Mouse (Mus musculus) left cerebral cortex, postnatal 25 days (tissue): ENCODE data around the gene Nsun2. TPM values are rescaled to one million over a fixed set of nuclear protein-coding genes. Genes with fewer than 3 reads are reported as not detected.
"Not testable (repeated sequence)": the region's sequence is repeated elsewhere in the genome, so short reads cannot be mapped to it uniquely, and the experiment has no call there.

Source experiments
- DNase-seq, 2 experiments: peaks; one replicate each; pipeline ENCODE4 v3.0.0; 2022; ENCODE audit warnings: low spot score in 2 of 2, mixed read lengths in 1 of 2
- intact Hi-C: fragments of 180-260 bp; cut with DNase I; formaldehyde crosslinking; loops from one replicate; pipeline ENCODE4 v1.15.1; 2025
- total RNA-seq, 2 experiments: library from RNA; stranded (reverse); gene quantifications; 2 replicates each; pipeline ENCODE4 v1.2.3; 2021

Nsun2 gene
- total RNA-seq, 2 experiments from 2014 or later, result 70.9 to 76.9 TPM

DNA sequence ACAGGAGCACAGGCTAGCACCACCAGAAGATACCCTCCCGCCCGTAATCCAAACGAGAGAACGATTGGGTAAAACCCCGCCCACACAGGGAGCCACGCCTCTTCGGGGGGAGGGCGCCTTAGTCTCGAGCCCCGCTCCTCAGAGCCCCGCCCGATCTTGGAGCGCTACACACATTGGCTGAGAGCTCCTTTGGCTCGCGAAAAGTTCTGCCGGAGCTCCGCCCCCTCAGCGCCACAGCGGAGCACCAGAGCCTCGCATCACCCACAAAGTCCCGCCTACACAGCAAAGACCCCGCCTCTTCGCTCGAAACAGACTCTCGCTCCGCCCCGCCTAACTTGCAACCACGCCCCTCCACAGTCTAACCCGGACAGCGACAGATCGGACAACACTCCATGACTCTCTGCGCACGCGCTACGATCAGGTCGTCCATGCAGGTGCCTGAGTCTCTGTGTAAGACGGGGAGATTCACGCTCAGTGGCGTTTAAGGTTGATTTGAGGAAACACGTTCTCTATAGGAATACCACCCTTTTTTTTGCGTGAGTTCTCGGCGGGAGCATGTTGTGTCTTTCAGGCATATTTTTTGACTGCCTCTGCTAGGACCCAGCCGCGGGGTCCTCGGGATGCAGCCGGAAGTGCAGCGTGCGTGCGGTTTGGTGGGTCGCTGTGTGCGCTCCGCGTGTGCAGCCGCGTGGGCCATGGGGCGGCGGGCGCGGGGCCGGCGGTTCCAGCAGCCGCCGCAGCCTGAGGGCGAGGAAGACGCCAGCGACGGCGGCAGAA is 78.0 kb downstream of the Nsun2 start, which contains the start of gene Srd5a1:
Gene Srd5a1 (minus strand): TSS at position 45 of the 777 bp plus-strand sequence.
- intact Hi-C loops, result loop anchor here (2.0 to 5.0 kb wide), 3 partner anchors 49 to 1019 kb away; no protein-coding TSS in a partner anchor

DNA sequence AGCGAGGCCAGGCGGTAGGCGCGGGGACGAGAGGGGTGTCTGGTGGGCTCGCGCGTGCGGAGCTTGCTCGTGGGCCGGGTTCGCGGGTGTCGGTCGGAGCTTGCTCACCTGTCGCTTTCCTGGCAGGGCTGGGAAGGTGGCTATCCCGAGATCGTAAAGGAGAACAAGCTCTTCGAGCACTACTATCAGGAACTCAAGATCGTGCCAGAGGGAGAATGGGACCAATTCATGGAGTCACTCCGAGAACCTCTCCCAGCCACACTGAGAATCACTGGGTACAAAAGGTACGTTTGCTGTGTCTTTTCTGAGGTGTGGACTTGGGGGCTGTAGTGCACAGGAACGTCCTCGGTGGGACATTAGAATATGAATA is 78.6 kb downstream of the Nsun2 start:
- no peak for DNase-seq
- intact Hi-C loops, result loop anchor here (5.0 kb wide), 2 partner anchors 100 to 1020 kb away; no protein-coding TSS in a partner anchor

More for the DNA sequence above, 78.0 kb downstream of the Nsun2 start, which contains the start of gene Srd5a1:
- peak; percentile 99 to 100 for DNase-seq

DNA sequence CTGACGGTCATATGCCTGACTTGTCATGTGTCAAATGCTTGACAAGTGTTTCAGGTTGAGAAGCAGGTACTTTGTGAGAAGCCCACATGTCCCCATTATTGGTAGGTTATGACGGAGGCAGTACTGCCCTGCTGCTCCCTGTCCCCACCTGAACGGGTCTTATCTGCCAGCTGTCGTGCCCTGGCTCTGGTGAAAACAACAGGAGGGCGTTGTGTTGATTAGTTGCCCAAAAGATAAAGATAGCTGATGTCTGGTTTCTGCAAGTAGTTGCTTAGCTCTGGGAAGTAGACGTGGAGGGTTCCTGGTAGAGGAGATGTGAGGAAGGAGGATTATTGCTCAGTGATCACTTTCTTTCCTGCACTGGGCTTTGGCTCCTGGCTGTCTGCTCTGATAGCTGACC is 83.2 kb downstream of the Nsun2 start:
- no peak for DNase-seq
- intact Hi-C loops, result no loop called here

DNA sequence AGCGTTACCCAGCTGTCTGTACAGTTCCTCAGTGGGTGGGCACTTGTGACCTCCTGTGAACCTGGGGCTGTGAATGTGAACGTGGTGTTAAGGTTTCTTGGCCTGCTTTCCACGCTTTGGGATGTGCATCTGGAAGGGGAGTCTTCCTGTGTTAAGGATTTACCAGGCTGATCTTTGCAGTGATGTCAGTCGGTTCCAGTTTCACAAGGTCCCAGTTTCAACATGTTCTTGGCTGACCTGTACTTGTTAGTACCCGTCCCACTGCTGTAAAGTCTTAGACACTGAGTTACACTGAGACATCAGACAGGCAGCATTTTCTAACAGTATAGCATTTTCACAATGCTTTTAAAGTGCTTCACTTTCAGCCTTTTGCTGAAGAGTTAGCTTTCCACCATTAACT is 90.3 kb downstream of the Nsun2 start:
- DNase-seq, result no peak
- intact Hi-C loops, result no loop called here

DNA sequence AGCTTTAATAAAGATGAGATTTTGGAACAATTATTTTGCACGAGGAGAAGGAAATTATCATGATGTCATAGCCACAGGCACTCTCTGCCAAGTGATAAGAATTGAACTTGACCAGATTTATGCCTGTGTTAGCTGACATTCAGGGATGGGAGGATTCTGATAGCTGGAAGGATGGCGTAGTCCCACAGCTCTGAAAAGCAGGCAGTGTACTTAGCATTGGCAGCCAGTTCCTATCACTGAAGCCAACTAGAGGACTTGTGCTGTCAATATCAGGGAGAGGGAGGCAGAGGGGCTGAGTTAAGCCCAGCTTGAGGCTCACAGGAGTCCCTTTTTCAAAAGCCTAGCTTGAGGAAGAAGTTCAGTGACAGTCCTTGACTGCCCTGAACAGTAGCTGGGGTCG is 91.0 kb downstream of the Nsun2 start:
- DNase-seq, result no peak
- intact Hi-C loops, result no loop called here

DNA sequence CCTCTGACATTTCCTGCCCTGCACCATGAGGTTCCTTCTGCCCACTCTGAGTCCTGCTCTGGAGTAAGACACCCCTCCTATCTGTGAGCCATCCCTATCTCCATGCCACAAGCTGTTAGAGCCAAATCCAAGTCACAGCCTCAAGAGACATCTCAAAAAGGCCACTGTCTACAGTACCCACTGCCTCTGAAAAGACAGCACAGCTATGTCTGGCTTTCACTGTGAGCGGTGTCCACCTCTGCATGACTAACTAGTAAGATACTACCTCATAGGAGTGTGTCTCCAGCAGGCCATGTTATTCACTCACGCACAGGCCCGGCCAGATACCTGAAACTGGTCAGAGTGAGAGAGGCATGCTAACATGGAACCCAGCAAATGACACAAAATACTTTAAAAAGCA is 94.4 kb downstream of the Nsun2 start:
- intact Hi-C loops, result no loop called here
- DNase-seq, result no peak

DNA sequence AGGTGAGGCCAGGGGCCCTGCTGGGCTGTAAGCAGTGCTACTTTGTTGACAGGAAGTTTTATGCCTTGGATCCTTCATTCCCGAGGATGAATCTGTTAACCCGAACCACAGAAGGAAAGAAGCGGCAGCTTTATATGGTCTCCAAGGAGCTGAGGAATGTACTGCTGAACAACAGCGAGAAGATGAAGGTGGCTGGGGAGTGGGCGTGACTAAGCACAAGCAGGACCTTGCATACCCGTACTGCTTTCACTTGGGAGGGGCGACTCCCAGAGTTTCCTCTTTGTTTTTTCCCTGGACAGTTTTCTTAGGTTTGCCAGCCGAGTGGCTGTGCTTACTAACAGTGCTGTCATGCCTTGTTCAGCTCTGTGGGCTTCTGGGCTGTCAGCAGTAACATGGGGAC is 97.0 kb downstream of the Nsun2 start:
- no peak for DNase-seq
- intact Hi-C loops, result no loop called here

DNA sequence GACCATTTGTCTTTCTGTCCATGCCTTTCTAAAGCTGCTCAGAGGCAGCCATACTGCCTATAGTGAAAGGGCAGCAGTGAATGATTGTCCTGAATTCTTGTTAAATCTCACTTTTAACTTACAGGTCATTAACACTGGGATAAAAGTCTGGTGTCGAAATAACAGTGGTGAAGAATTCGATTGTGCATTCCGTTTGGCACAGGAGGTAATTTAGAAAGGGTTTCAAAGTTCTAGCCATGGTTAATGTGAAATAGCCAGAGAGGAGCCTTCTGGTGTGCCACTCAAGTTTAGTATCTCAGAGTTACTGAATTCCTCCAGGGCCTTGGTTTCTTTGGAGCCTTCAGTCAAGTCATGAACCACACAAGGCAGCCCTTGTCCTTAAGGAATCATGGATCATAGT is 97.6 kb downstream of the Nsun2 start:
- intact Hi-C loops, result no loop called here
- no peak for DNase-seq

DNA sequence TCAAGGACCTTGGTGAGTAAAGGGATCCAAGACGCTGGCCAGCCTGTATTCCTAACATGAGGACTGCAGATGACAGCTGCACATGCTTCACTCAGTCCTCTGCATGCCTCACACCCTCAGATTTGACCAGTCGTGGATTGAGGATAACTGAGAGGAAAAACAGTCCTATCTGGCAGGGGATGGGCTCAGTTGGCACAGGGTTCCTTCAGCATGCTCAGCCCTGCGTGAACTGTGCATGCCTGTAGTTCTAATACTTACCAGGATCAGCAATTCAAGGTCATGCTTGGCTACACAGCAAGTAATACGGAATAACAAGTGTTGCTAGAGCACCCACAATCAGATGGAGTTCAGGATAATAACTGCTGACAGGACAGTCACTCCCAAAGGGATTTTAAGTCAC is 98.1 kb downstream of the Nsun2 start:
- intact Hi-C loops, result no loop called here
- DNase-seq, result no peak

DNA sequence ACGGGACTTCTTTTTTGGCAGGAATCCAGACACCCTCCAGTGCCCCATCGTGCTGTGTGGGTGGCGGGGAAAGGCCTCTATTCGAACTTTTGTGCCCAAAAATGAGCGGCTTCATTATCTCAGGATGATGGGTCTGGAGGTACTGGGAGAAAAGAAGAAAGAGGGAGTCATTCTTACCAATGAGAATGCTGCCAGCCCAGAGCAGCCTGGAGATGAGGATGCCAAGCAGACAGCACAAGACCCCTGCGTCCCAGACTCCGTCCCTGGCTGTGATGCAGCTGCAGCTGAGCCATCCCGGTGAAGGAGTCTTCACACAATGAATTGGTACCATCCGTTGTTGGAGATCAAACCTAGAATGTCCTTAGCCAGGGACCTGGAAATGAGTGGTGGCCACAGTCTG is 100.0 kb downstream of the Nsun2 start:
- no peak for DNase-seq

DNA sequence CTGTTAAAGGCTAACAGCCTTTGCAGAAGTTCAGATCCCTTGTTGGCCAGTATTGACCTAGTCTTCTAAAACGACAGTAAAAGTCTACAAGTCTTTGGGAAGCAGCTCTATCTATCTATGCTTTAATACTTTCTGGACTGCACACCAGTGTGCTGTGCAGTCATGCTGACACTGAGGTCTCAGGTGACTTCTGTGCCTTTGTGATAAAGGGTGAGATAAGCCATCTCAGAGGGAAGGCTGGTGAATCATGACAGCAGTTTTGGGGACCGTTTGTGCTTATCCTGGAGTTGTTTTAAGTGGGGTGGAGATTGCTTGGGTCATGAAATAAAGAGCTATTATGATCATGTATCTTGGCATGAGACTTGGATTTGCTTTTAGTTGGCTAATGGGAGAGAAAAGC is 100.4 kb downstream of the Nsun2 start:
- intact Hi-C loops, result no loop called here
- no peak for DNase-seq

More for the DNA sequence above, 100.0 kb downstream of the Nsun2 start:
- intact Hi-C loops, result no loop called here

DNA sequence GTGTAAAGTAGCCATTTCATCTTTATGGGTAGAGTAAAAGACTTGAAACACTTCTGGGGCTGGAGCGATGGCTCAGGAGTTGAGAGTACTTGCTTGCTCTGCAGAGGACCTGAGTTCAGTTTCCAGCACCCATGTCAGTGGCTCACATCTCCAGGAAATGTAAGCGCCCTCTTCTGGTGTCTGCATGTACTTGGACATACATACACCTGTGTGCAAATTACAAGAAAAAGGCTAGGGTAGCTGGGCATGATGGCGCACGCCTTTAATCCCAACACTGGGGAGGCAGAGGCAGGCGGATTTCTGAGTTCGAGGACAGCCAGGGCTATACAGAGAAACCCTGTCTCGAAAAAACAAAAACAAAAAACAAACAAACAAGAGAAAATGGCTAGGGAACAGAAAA is 102.3 kb downstream of the Nsun2 start:
- DNase-seq, result not testable (repeated sequence)

DNA sequence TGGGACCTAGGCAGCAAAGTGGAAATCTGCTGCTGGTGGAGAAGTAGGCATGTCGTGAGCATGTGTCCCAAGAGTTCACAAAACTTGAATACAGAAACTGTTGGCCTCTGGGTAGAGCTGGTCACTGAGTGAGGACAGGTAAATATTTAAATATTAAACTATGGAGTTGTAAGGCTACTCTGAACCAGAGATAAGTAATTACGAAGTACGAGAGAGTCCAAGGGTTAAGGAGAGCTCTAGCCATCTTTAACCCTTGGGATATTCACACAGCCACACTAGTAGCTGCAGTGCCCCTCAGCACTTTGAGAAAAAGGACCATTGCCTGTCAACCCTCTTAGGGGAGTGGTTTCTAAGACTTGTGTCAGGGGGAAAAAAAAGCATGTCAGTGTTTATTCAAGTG is 102.8 kb downstream of the Nsun2 start:
- intact Hi-C loops, result no loop called here
- DNase-seq, result no peak

More for the DNA sequence above, 102.3 kb downstream of the Nsun2 start:
- intact Hi-C loops, result not testable (repeated sequence)

DNA sequence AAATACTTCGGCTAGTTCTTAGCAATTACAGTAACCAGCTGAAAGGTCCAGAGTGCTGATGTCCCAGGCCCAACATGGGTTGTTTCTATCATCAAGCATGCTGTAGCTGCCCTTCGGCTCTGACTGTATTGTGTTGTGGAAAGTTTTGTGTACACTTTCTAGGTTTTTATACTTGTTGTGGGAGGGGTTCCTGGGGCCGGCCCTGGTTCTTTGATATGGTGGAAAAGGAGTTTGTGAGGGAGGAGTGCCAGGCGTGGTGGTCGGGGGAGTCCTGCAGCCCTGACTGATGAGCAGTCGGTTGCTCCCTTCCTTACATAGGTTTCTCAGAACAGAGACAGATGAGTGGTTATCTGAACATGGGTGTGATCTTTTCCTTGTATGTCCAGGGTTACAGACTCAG is 103.3 kb downstream of the Nsun2 start:
- no peak for DNase-seq
- intact Hi-C loops, result no loop called here

DNA sequence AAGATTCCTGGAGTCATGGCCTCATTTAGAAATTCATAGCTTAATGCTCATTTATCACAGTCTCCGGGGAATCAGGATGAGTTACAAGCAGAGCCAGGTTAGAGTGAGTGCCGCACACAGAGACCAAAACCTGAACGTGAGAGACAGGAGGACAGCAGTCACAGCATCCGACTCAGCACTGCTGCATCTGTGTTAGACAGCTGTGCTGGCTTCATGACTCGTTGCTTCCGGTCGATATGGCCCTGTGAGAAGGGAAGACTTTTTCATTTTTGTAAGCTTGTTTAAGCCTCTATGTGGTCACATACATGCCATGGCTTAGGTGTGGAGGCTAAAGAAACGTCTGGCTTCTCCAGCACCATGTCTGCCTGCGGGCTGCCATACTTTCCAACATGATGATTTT is 104.1 kb downstream of the Nsun2 start:
- no peak for DNase-seq
- intact Hi-C loops, result no loop called here

DNA sequence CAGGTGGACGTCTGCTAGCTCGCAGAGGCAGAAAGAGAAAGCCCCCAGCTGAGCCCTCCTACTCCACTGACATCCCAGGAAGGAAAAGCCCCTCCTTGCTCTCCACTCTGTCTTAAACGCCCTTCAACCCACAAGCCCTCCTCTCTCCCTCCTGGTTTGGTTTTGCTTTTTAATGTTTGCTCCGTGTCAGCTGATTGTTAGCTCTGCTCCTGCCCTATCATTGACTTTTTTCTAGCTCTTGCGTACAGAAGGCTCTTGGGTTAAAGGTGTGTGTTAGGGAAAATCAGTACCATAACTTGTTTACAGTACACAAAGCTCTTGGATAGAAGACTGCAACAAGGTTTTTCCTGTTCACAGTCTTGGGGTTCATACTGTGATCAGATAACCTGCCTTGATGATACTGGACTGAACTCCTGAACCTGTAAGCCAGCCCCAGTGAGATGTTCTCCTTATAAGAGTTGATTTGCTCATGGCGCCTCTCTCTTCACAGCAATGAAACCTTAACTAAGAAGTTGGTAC is 104.6 kb downstream of the Nsun2 start:
- DNase-seq, result no peak
- intact Hi-C loops, result no loop called here

DNA sequence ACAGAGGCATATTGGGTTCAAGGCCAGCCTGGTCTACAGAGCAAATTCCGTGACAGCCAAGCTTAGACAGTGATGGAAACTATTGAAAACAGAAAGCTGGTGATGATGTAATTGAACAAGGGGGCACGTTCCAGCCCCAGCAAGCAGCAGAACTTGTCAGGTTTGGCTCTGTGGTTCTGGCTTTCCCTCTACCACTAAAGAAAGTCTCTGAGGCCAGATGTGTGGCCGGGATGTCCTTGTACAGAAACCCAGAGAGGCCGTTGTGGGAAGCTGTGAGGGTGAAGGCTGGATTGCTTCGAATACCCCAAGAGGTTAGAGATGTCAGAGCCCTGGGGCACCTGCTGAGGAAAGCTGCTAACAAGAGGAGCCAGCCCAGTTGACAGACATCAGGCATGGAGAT is 105.7 kb downstream of the Nsun2 start:
- intact Hi-C loops, result no loop called here
- DNase-seq, result no peak

DNA sequence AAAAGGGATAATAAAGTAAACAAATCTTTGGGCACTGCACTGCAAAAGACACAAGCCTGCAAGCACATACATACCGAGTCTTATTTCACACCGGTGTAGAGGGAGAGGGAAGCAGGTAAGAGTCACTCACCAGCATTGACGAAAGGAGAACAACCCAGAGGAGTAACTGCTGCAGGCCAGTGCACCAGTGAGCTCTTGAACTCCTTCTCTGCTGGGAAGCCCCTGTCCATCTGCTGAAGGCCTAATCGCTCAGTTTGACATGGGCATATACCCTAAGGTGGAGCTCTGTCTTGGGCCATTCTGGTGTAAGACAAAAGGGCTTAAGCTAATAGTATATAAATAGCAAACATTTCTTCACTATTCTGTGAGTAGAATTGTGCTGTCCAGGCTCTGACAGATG is 106.6 kb downstream of the Nsun2 start:
- DNase-seq, result no peak
- intact Hi-C loops, result no loop called here

DNA sequence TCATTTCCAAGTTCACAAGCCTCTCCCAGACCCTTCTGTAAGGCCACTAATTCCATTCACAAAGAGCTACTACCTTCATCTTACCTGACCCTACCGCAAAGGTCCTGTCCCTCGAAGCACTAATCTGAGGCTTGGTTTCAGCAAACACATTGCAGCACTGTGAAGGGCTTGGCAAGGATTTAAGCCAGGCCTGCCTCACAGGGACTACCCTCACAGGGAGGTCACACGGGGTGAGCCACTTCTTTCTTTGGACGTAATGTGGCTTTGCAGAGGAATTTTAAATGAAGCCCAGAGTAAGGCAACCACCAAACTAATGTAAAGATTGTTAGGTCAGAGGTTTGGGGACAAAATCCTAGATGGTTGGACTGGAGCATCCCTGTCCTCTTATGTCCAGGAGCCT is 107.0 kb downstream of the Nsun2 start:
- DNase-seq, result no peak
- intact Hi-C loops, result no loop called here

DNA sequence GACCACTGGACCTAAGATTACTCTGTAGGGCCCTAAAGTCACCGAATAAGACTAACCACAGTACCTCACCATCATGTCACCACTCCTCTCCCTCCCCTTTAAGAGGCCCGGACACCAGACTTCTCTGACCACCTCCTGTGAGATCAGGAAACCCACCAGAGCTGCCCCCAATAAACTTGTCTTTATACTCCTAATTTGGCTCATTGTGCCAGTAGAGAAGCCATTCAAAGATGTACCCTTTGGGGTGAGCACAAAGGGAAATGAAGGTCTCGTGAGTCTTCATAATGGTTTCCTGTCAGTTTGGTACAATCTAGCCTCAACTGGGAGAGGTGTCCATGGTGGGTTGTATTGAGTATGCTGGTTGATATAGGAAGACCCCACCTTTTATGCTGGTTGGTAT is 107.5 kb downstream of the Nsun2 start:
- no peak for DNase-seq
- intact Hi-C loops, result no loop called here

DNA sequence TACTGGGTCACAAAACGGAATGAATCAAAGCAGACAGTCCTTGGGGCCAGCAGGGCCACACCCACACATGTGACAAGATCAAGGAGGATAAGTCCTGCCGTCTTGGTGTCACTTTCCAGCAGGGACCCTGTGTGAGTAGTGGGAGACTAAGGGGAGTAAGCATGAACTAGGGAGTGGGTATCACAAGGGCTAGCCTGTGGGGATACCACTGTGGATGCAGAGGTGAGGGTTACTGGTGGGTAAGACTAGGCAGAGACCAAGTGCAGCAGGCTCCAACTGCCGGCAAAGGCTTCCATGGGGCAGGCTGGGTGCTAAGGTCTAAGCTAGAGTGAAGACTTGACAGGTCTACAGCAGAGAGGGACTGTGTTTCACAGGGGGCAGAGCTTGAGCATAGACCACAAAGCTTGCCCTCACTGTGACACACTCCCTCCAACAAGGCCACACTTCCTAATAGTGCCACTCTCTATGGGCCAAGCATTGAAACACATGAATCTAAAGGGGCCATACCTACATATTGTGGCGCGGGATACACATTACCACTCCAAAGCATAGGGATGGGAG is 109.2 kb downstream of the Nsun2 start:
- intact Hi-C loops, result no loop called here
- no peak for DNase-seq
